Mouse (Mus musculus): Measurements from ENCODE around the gene Bpifa2.
"Not testable (repeated sequence)": the region's sequence is repeated elsewhere in the genome, so short reads cannot be mapped to it uniquely, and the experiment has no call there.

The Bpifa2 gene

GRCm38 (mm10) chr2:154007965-154008364 lies at the start of gene Bpifa2:
Gene Bpifa2, plus strand, starts transcription at chr2:154008265.
- DNase-seq (ENCODE audit: low spot score) = no peak

GRCm38 (mm10) chr2:153962821-153963331 lies 45.2 kb upstream of the Bpifa2 start:
- no peak for DNase-seq (ENCODE audit: low spot score)

- DNase-seq (ENCODE audit: low spot score) = no peak
Observed at GRCm38 (mm10) chr2:153963334-153963733, 44.7 kb upstream of the Bpifa2 start.

- DNase-seq (ENCODE audit: low spot score) = no peak
Observed at GRCm38 (mm10) chr2:153970221-153970620, 37.8 kb upstream of the Bpifa2 start.

GRCm38 (mm10) chr2:153974582-153974981 lies 33.5 kb upstream of the Bpifa2 start, which contains the start of gene Bpifa6:
Gene Bpifa6, plus strand, starts transcription at chr2:153974945.
- DNase-seq (ENCODE audit: low spot score) = no peak

GRCm38 (mm10) chr2:153995770-153996169 lies 12.3 kb upstream of the Bpifa2 start:
- peak; percentile 29 for DNase-seq (ENCODE audit: low spot score)

GRCm38 (mm10) chr2:154000501-154000900 lies 7.6 kb upstream of the Bpifa2 start:
- DNase-seq (ENCODE audit: low spot score) = no peak

GRCm38 (mm10) chr2:154001056-154001455 lies 7.0 kb upstream of the Bpifa2 start:
- no peak for DNase-seq (ENCODE audit: low spot score)

- no peak for DNase-seq (ENCODE audit: low spot score)
Observed at GRCm38 (mm10) chr2:154004456-154004855, 3.6 kb upstream of the Bpifa2 start.

GRCm38 (mm10) chr2:154005094-154005493 lies 3.0 kb upstream of the Bpifa2 start:
- no peak for DNase-seq (ENCODE audit: low spot score)

- no peak for DNase-seq (ENCODE audit: low spot score)
Observed at GRCm38 (mm10) chr2:154005734-154006133, 2.3 kb upstream of the Bpifa2 start.

GRCm38 (mm10) chr2:154006331-154006730 lies 1.7 kb upstream of the Bpifa2 start:
- DNase-seq (ENCODE audit: low spot score) = no peak

- no peak for DNase-seq (ENCODE audit: low spot score)
Observed at GRCm38 (mm10) chr2:154007381-154007780, 684 bp upstream of the Bpifa2 start.

- DNase-seq (ENCODE audit: low spot score) = no peak
Observed at GRCm38 (mm10) chr2:154017990-154018389, 9.9 kb downstream of the Bpifa2 start.

GRCm38 (mm10) chr2:154024676-154025075 lies 16.6 kb downstream of the Bpifa2 start:
- not testable (repeated sequence) for DNase-seq (ENCODE audit: low spot score)

- DNase-seq (ENCODE audit: low spot score) = peak; percentile 10
Observed at GRCm38 (mm10) chr2:154038932-154039331, 30.9 kb downstream of the Bpifa2 start.

GRCm38 (mm10) chr2:154044743-154045142 lies 36.7 kb downstream of the Bpifa2 start:
- DNase-seq (ENCODE audit: low spot score) = no peak

GRCm38 (mm10) chr2:154058690-154059089 lies 50.6 kb downstream of the Bpifa2 start:
- DNase-seq (ENCODE audit: low spot score) = no peak
